Mouse (Mus musculus) cortical plate, adult 2 months (tissue): Measurements from ENCODE around the gene Gja10.

Experiments
- CTCF ChIP-seq: fragments of 200-500 bp; IDR thresholded peaks from 2 replicates; pipeline ENCODE4 v1.5.1; 2011; ENCODE audit warnings: mild to moderate bottlenecking, control low read depth, low read length; ENCODE audit not compliant: insufficient read depth; ENCODE audit errors: extremely low read depth
- POLR2A ChIP-seq: fragments of 200-500 bp; IDR thresholded peaks from 2 replicates; pipeline ENCODE4 v1.6.1; 2011; ENCODE audit warnings: mild to moderate bottlenecking, low read length, control low read depth; ENCODE audit not compliant: insufficient read depth; ENCODE audit errors: extremely low read depth

GRCm38 (mm10) chr4:32562319-32563115, 40.0 kb downstream of the Gja10 start:
- TF ChIP-seq POLR2A (no peak), CTCF (no peak)
